In genomic region chr17:80683821-80684576, GRCm38 (mm10) we compare ENCODE assay signal across 8 mouse cellular contexts. TPM values are rescaled to one million over a fixed set of nuclear protein-coding genes. Genes with fewer than 3 reads are reported as not detected.
DNase-seq lines count a peak whose midpoint lies in the region; ATAC-seq and TF ChIP-seq lines count a peak whose summit lies in the region.

No protein-coding gene starts in this region.

- TF ChIP-seq CTCF in layer of hippocampus, adult 2 months (conservative IDR thresholded peaks at IDR 0.05), result peak; percentile 72
- peak; percentile 63 for TF ChIP-seq CTCF in heart, postnatal 0 days (IDR thresholded peaks at IDR 0.05; ENCODE audit: low read depth)

- ATAC-seq in heart, postnatal 0 days (ENCODE audit: insufficient read depth, low read depth), result peak; percentile 63
- ATAC-seq in liver, embryonic 13.5 days (ENCODE audit: low read depth), result peak; percentile 56; the same call in 1 of the 2 replicates

- H3K9ac ChIP-seq in heart, postnatal 0 days (replicated peaks; ENCODE audit: low read depth, low read length), result no peak overlapping the region
- H3K9ac ChIP-seq in liver, embryonic 13.5 days, result no peak overlapping the region

- H3K27me3 ChIP-seq in heart, postnatal 0 days (ENCODE audit: control insufficient read depth, insufficient read depth, low read length), result no peaks in the 10 kb centered on the region
- H3K27me3 ChIP-seq in liver, embryonic 13.5 days, result no peaks in the 10 kb centered on the region

- H3K4me2 ChIP-seq in heart, postnatal 0 days (ENCODE audit: low read depth, low read length), result no peak overlapping the region
- H3K4me2 ChIP-seq in liver, embryonic 13.5 days, result no peak overlapping the region

- TF ChIP-seq EP300 in heart, postnatal 0 days (IDR thresholded peaks at IDR 0.05; ENCODE audit: low read depth), result no peak

- DNase-seq in layer of hippocampus, adult 2 months (ENCODE audit: low spot score in 2 of 2), result no peak
- no peak for DNase-seq in layer of hippocampus, adult 11-12 months (ENCODE audit: low spot score)
- DNase-seq in adrenal gland, postnatal 36 days, result peak; percentile 26 to 60
- peak; percentile 69 for DNase-seq in heart, postnatal 0 days (ENCODE audit: low spot score)
- DNase-seq in liver, embryonic 13.5 days, result no peak
- DNase-seq in retina, postnatal 7 days (ENCODE audit: low read depth, low spot score), result peak; percentile 35
- no peak for DNase-seq in spleen, postnatal 4 days (ENCODE audit: low spot score in 2 of 2)
- no peak for DNase-seq in ovary, postnatal 10 days (ENCODE audit: low spot score)

- 41% methylated on average over 6 of the region's 6 CpGs for WGBS in heart, postnatal 0 days
- 48% methylated on average over 6 of the region's 6 CpGs for WGBS in liver, embryonic 13.5 days (ENCODE audit: insufficient replicate concordance)

- H3K27ac ChIP-seq in layer of hippocampus, adult 2 months, result peak overlapping the region; percentile 59; the same call in 1 of the 2 replicates
- H3K27ac ChIP-seq in heart, postnatal 0 days (ENCODE audit: low read depth), result peak overlapping the region; percentile 49
- H3K27ac ChIP-seq in liver, embryonic 13.5 days, result no peak overlapping the region

- H3K4me1 ChIP-seq in heart, postnatal 0 days (ENCODE audit: control insufficient read depth, insufficient read depth), result peaks cover 20% of the 10 kb centered on the region; the same call in 1 of the 2 replicates
- H3K4me1 ChIP-seq in liver, embryonic 13.5 days (replicated peaks), result no peaks in the 10 kb centered on the region; the same call in 1 of the 2 replicates

- H3K4me3 ChIP-seq in layer of hippocampus, adult 2 months, result no peak overlapping the region
- no peak overlapping the region for H3K4me3 ChIP-seq in heart, postnatal 0 days (ENCODE audit: low read depth, low read length)
- H3K4me3 ChIP-seq in liver, embryonic 13.5 days (replicated peaks), result no peak overlapping the region

- peaks cover 17% of the 10 kb centered on the region for H3K36me3 ChIP-seq in heart, postnatal 0 days (replicated peaks; ENCODE audit: control insufficient read depth, insufficient read depth, low read length)
- no peaks in the 10 kb centered on the region for H3K36me3 ChIP-seq in liver, embryonic 13.5 days

- no peaks in the 10 kb centered on the region for H3K9me3 ChIP-seq in heart, postnatal 0 days (replicated peaks; ENCODE audit: control insufficient read depth, low read length)
- H3K9me3 ChIP-seq in liver, embryonic 13.5 days (replicated peaks), result no peaks in the 10 kb centered on the region

RNA-seq across cellular contexts. Expression of gene Map4k3, which starts 44.3 kb away (rescaled TPM):
- 10 to 100 TPM; 92.9 to 94.1 TPM for total RNA-seq in layer of hippocampus, adult 2 months (2021)
- 10 to 100 TPM; 45.0 to 50.5 TPM for total RNA-seq in adrenal gland, postnatal 36 days (2021)
- 38.0 and 44.4 TPM in 2 replicates for total RNA-seq in heart, postnatal 0 days (2014; rRNA removed; ENCODE audit: low replicate concordance)
- 14.2 and 16.7 TPM in 2 replicates for polyA plus RNA-seq in heart, postnatal 0 days (2015; fragmentation: Nextera tagmentation; extraction: Ambion mirVana)
- 3.3 TPM in 2 replicates for polyA plus RNA-seq in liver, embryonic 13.5 days (2015; fragmentation: Nextera tagmentation; extraction: Ambion mirVana)

Comparison
In these comparisons a context has a peak if more than half of its experiments do, and no peak if none do; other contexts are left out.
1. DNase-seq: peak in adrenal gland, postnatal 36 days (2 of 2), heart, postnatal 0 days (single experiment) and retina, postnatal 7 days (single experiment); none in layer of hippocampus, adult 2 months (0 of 2), layer of hippocampus, adult 11-12 months (single experiment), liver, embryonic 13.5 days (single experiment), spleen, postnatal 4 days (0 of 2) and ovary, postnatal 10 days (single experiment).